Mouse (Mus musculus) embryonic facial prominence, embryonic 15.5 days (tissue): ENCODE measurements at regions not wholly inside any gene's neighbourhood (a gene's known extent, or its start where the extent isn't known, plus 50 kb on each side); places are given as distances from the start of the nearest gene placed in this dataset.

Experiments
- ATAC-seq: fragments of 200-750 bp; cut with Nextera tagmentation; 2 replicates; pipeline ENCODE4 v1.8.0; 2017; ENCODE audit warnings: low read depth, moderate TSS enrichment; ENCODE audit not compliant: insufficient number of reproducible peaks, low FRiP score, low TSS enrichment
- H3K27ac ChIP-seq: fragments of 300-500 bp; sonication (generic); replicated peaks from 2 replicates; pipeline ENCODE4 v1.5.1; 2015; ENCODE audit warnings: mild to moderate bottlenecking, inconsistent platforms
- H3K27me3 ChIP-seq: fragments of 300-500 bp; sonication (generic); 2 replicates; pipeline ENCODE4 v1.6.1; 2015; ENCODE audit warnings: inconsistent platforms
- H3K36me3 ChIP-seq: fragments of 300-500 bp; sonication (generic); 2 replicates; pipeline ENCODE4 v1.6.1; 2015; ENCODE audit warnings: mild to moderate bottlenecking, inconsistent platforms
- H3K4me1 ChIP-seq: fragments of 300-500 bp; sonication (generic); 2 replicates; pipeline ENCODE4 v1.6.1; 2015; ENCODE audit warnings: inconsistent platforms
- H3K4me2 ChIP-seq: fragments of 300-500 bp; sonication (generic); replicated peaks from 2 replicates; pipeline ENCODE4 v1.6.1; 2015; ENCODE audit warnings: mild to moderate bottlenecking, inconsistent platforms
- H3K4me3 ChIP-seq: fragments of 300-500 bp; sonication (generic); replicated peaks from 2 replicates; pipeline ENCODE4 v1.5.1; 2015; ENCODE audit warnings: mild to moderate bottlenecking, inconsistent platforms
- H3K9ac ChIP-seq: fragments of 300-500 bp; sonication (generic); 2 replicates; pipeline ENCODE4 v1.6.1; 2015; ENCODE audit warnings: inconsistent platforms
- H3K9me3 ChIP-seq: fragments of 300-500 bp; sonication (generic); replicated peaks from 2 replicates; pipeline ENCODE4 v1.6.1; 2016; ENCODE audit warnings: inconsistent platforms
- WGBS: fragments of 180-500 bp; shearing (Covaris S2); methylation state at CpG from one replicate; pipeline ENCODE4 v1.1.7; 2015; 5-methylcytosine and 5-hydroxymethylcytosine counted together

DNA sequence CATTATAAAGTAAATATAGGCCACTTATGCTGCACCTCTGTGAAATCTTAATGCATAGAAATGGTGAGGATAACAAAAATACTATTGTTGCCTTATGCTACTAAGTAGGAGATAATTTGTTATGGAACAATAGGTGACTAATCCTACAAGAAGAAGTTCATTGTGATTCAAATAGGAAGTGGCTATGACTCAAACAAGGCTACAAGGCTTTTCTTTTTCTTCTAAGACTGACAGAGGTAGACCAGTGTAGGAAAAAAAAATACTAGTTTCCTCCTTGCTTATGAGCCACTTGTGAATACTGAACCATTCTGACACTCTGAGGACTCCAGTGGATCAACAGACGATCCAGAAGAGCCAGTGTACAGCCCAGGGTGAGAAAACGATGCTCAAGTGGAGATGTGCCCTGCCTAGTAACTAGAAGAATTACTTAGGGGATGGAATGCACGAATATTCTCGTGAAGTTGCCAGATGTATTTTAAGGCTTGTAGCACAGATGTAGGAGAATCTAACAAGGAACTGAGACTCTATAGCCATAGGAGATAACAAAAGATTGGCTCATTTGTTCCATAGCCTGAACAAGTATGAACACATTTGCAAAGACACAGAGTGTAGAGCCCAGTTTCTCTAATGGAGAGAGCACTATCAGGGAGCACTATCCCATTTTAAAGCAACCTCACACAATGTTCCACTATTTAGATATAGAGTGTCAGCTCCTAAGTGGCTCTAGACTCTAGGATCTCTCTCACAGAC lies 60.3 kb downstream of the Fzd1 start:
- Histone ChIP-seq H3K4me2 (no peak overlapping the region), H3K4me1 (no peaks in the 10 kb centered on the region), H3K9me3 (no peaks in the 10 kb centered on the region), H3K9ac (no peak overlapping the region), H3K4me3 (no peak overlapping the region), H3K27me3 (no peaks in the 10 kb centered on the region), H3K27ac (no peak overlapping the region), H3K36me3 (no peaks in the 10 kb centered on the region)
- WGBS, result 59% methylated on average over 4 of the region's 4 CpGs
- ATAC-seq, result no peak

DNA sequence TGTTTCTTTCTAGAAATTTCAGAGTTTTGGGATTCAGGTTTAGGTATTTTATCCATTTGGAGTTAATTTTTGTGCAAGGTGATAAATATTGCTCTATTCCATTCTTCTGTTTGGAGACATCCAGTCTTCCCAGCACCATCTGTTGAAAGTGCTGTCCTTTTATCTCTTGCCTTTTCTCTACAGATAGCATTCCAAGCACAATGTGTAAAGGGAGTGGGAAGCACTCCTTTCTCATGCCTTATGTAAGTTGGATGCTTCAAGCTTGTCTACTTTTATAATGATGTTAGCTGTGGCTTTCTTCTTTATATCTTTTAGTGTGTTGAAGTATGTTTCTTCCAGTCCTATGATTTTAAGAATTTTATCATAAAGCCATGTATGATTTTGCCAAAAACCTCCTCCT lies 61.1 kb downstream of the Fzd1 start:
- Histone ChIP-seq H3K27ac (no peak overlapping the region), H3K36me3 (no peaks in the 10 kb centered on the region), H3K27me3 (no peaks in the 10 kb centered on the region), H3K9ac (no peak overlapping the region), H3K4me2 (no peak overlapping the region), H3K9me3 (no peaks in the 10 kb centered on the region), H3K4me3 (no peak overlapping the region), H3K4me1 (no peaks in the 10 kb centered on the region)
- no peak for ATAC-seq

DNA sequence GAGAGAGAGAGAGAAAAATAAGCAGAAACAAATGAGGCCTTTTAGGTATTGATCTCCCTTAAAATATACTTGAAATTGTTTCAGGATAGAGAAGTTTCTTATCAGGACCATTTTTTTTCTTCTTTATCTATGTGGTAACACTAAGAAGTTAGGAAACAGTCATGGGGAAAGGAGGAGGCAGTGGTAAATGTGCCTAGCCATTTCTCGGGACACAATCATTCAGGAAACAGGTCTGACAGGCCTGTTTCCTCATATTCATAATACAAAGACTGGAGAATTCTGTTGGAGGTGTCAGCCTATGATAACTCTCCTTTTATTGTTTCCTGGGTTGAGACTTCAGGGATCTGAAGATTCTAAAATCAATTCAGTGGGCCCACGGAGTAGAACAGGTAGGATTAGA lies 68.7 kb downstream of the Fzd1 start:
- 52% methylated on average over 2 of the region's 2 CpGs for WGBS
- H3K9me3 ChIP-seq, result no peaks in the 10 kb centered on the region
- no peak for ATAC-seq

DNA sequence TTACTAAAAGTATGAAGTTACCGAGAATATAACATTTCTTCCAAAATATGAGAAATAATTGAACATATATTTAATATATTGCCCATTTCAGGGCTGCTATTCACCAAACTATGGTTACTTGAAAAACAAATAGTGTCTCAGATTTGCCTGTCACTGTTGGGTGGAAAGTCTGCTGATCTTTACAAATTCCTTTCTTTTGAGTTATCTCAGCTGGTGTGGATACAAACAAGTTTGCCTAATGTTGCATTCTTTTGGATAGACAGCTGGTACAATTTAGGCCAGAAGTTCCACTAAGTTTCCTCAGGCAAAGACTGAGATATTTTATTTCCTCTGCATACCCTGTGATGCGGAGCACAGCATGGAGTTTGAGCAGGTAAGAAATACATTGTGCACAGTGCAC lies 82.5 kb downstream of the Fzd1 start:
- no peak overlapping the region for H3K27ac ChIP-seq
- ATAC-seq, result no peak
- H3K27me3 ChIP-seq, result no peaks in the 10 kb centered on the region
- H3K4me1 ChIP-seq, result no peaks in the 10 kb centered on the region
- no peak overlapping the region for H3K4me2 ChIP-seq
- no peak overlapping the region for H3K4me3 ChIP-seq
- H3K9ac ChIP-seq, result no peak overlapping the region
- no peaks in the 10 kb centered on the region for H3K9me3 ChIP-seq
- WGBS, result 73% methylated on average over 2 of the region's 2 CpGs
- H3K36me3 ChIP-seq, result no peaks in the 10 kb centered on the region

More for the DNA sequence above, 68.7 kb downstream of the Fzd1 start:
- Histone ChIP-seq H3K4me3 (no peak overlapping the region), H3K27me3 (no peaks in the 10 kb centered on the region), H3K36me3 (no peaks in the 10 kb centered on the region), H3K4me2 (no peak overlapping the region), H3K4me1 (0 out of 2 replicates have a peak, but pooled peaks cover 3% of the 10 kb centered on the region), H3K27ac (no peak overlapping the region), H3K9ac (no peak overlapping the region)

DNA sequence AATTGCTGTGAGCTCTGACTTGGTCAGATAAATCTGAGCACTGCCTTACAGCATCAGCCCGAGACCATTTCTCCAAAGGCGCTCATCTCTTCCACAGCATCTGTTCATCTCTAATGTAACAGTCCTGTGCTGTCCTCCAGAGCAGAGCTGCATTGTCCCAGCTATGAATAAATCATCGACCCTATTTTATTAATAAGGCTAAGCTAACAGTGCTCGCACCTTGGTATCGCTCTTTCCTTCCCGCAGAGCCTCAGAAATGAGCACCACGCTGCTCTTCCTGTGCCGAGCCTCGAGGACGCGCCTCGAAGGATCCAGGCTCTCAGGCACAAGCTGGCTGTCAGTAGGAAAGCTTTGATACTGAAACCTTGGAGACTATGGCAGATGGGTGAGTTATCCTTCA lies 91.5 kb downstream of the Fzd1 start:
- H3K4me3 ChIP-seq, result no peak overlapping the region
- no peaks in the 10 kb centered on the region for H3K4me1 ChIP-seq
- WGBS, result 77% methylated on average over 12 of the region's 12 CpGs
- H3K4me2 ChIP-seq, result no peak overlapping the region
- ATAC-seq, result no peak
- no peak overlapping the region for H3K9ac ChIP-seq
- no peak overlapping the region for H3K27ac ChIP-seq
- no peaks in the 10 kb centered on the region for H3K9me3 ChIP-seq
- H3K27me3 ChIP-seq, result peaks cover 4% of the 10 kb centered on the region
- no peaks in the 10 kb centered on the region for H3K36me3 ChIP-seq

DNA sequence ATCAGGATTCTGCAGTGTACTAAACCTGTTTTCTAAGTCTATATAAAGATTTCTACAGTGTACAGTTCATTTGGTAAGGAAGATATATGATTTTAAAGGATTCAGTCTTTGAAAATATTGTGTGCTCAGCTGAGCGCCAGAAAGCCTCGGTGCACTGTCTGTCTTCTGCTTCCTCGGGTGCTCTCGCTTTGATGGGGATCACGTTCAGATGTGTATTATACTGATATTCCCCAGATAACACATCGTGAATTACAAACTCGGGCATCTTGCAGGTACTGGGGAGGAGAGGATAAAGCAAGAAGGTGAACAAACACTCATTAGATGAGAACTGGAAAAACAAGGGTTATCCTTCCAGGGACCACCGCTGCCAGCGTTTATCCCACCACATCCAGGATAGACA lies 91.9 kb downstream of the Fzd1 start:
- H3K36me3 ChIP-seq, result no peaks in the 10 kb centered on the region
- ATAC-seq, result no peak
- H3K9me3 ChIP-seq, result no peaks in the 10 kb centered on the region
- no peak overlapping the region for H3K9ac ChIP-seq
- H3K4me3 ChIP-seq, result no peak overlapping the region
- no peak overlapping the region for H3K4me2 ChIP-seq
- no peaks in the 10 kb centered on the region for H3K4me1 ChIP-seq
- 63% methylated on average over 9 of the region's 9 CpGs for WGBS
- H3K27me3 ChIP-seq, result peaks cover 4% of the 10 kb centered on the region
- no peak overlapping the region for H3K27ac ChIP-seq

DNA sequence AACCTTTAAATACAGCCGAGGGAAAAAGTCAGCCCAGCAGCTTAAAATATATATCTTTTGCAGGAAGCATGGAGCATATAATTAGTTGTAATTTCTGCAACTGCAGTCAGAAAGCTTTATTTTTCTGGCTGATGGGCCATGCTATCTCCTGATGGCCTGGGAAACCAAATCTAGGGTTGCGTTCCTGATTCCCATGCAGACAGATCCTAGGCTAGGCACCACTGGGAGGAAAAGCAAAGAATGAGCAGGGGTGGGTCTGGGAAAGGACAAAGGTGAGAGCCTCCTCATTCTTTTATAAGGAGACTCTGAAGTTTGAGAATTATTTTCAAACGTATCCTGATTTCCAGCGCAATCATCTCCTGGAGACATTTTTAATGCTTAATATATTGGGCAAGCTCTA lies 92.9 kb downstream of the Fzd1 start:
- H3K36me3 ChIP-seq, result no peaks in the 10 kb centered on the region
- no peak overlapping the region for H3K27ac ChIP-seq
- no peaks in the 10 kb centered on the region for H3K9me3 ChIP-seq
- WGBS, result 64% methylated on average over 4 of the region's 4 CpGs
- H3K9ac ChIP-seq, result no peak overlapping the region
- H3K4me2 ChIP-seq, result no peak overlapping the region
- no peaks in the 10 kb centered on the region for H3K4me1 ChIP-seq
- H3K4me3 ChIP-seq, result no peak overlapping the region
- ATAC-seq, result no peak
- peaks cover 4% of the 10 kb centered on the region for H3K27me3 ChIP-seq

DNA sequence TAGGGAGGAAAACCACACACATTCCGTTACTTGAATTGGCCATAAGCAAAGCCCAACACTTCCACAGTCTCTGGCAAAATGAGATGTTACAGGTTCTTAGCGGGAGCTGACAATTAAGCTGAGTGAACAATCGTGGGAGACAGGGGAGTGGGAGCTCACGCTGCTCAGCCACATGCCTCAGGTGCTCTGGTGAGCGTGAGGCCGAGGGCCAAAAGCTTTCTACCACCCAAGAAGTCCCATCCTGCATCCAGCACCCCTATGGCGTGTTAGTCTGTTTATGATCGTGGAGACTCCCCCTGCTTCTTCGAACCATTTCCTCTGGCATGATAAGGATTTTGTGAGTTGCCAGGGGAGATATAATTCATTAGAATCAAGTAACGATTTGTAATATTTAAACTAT lies 93.3 kb downstream of the Fzd1 start:
- Histone ChIP-seq H3K4me3 (no peak overlapping the region), H3K9me3 (no peaks in the 10 kb centered on the region), H3K9ac (no peak overlapping the region), H3K27ac (no peak overlapping the region), H3K4me2 (no peak overlapping the region), H3K36me3 (no peaks in the 10 kb centered on the region), H3K4me1 (no peaks in the 10 kb centered on the region), H3K27me3 (peaks cover 4% of the 10 kb centered on the region)
- no peak for ATAC-seq
- WGBS, result 61% methylated on average over 10 of the region's 10 CpGs

DNA sequence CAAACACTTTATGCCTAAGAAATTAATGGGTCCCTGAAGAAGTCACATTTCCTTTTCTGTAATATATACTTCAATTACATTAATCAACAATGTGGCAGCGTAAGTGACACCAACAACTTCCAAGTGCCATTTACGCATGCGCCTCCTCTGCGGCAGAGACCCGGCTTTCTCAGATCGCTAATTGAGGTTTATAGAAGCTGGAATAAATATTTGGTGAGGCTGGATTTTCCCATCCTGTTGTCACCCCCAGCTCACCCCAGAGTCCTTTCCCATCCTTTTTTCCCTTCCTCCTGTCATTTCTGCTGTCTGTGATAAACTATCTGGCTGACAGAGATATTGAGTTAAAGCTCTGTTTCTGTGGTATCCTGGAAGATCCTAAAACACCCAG lies 95.6 kb downstream of the Fzd1 start:
- Histone ChIP-seq H3K9me3 (no peaks in the 10 kb centered on the region), H3K27ac (no peak overlapping the region), H3K4me3 (no peak overlapping the region), H3K9ac (no peak overlapping the region), H3K4me1 (no peaks in the 10 kb centered on the region), H3K27me3 (peaks cover 4% of the 10 kb centered on the region), H3K4me2 (no peak overlapping the region), H3K36me3 (no peaks in the 10 kb centered on the region)
- WGBS, result 69% methylated on average over 6 of the region's 6 CpGs
- no peak for ATAC-seq

DNA sequence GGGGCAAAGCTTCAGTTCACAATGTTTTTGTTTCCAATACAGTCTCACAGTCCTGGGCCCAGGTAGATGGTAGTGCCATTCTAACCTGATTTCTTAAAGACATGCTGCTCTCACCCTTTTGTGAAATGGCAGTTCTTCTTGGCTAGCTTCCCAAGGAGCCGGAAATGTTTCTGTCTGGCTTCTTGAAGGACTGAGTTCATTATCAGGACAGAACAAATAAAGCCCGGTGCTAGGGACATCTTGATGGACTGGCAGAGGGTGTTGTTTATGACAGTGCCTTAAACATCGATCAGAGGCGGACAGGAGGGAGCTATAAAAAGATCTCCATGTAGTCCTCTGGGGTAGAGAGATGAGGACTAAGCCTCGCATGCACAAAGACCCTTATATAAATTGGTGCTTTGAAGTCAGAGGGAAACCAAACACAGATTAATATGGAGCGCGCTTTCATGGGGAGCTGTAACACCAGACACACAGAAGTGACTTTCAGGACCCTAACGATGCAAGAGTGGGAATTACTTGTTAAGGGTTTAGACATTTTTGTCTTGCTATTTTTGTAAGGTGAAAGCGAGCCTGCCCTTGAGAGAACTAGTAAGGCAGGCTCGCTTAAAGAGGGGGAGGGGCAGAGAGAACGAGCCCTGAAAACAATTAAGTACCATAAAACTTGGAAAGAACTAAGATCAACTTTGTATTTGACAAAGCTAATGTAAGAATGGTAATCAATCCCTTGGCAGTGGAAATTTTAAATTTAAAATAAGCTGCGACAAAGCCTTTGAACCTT lies 96.2 kb downstream of the Fzd1 start:
- no peak overlapping the region for H3K27ac ChIP-seq
- ATAC-seq, result no peak

DNA sequence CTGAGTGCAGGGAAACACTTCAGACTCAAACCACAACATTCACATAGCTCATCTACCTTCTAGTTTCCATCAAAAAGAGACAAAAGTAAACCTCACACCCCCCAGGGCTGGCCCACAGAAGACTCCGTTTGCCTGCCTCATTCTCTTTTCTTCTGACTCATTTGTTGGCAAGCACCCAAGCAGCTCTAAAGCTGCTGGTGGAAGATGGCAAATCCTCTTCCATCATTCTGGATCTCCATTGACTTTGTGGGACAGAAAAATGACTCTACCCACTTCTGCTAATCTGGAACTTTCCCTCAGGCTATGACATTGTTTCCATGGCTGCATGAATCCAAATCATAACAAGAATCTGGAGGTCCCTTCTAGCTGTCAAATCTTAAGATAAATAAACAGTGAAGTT lies 99.9 kb downstream of the Fzd1 start:
- ATAC-seq, result no peak
- H3K9ac ChIP-seq, result no peak overlapping the region
- no peaks in the 10 kb centered on the region for H3K27me3 ChIP-seq
- no peak overlapping the region for H3K4me2 ChIP-seq
- H3K36me3 ChIP-seq, result no peaks in the 10 kb centered on the region
- 29% methylated on average over 1 of the region's 1 CpGs for WGBS
- no peak overlapping the region for H3K27ac ChIP-seq
- H3K4me3 ChIP-seq, result no peak overlapping the region
- no peaks in the 10 kb centered on the region for H3K4me1 ChIP-seq
- no peaks in the 10 kb centered on the region; the same call in 1 of the 2 replicates for H3K9me3 ChIP-seq

More for the DNA sequence above, 96.2 kb downstream of the Fzd1 start:
- Histone ChIP-seq H3K9me3 (no peaks in the 10 kb centered on the region; the same call in 1 of the 2 replicates), H3K9ac (no peak overlapping the region), H3K36me3 (no peaks in the 10 kb centered on the region), H3K4me3 (no peak overlapping the region), H3K4me1 (no peaks in the 10 kb centered on the region), H3K4me2 (no peak overlapping the region), H3K27me3 (peaks cover 4% of the 10 kb centered on the region)
- WGBS, result 51% methylated on average over 12 of the region's 12 CpGs

DNA sequence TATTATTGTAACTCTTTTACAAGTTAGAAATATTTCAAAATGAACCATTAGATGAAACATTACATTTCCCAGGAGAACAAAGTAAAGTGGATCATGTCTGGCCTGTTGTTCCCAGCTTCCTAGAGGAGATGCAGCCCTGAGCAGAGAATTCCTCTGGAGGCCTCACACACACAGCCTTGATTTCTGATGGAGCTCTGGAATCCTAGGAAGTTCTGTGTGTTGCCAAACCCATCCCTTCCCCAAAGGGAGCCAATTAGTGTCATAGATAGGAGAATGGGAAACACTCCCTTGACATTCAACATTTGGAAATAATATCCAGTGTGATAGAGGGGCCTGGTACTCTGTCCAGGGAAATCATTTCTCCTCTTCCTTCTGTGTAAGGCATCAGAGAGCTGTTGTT lies 103.6 kb downstream of the Fzd1 start:
- no peak overlapping the region for H3K4me2 ChIP-seq
- no peak overlapping the region for H3K27ac ChIP-seq
- H3K27me3 ChIP-seq, result no peaks in the 10 kb centered on the region
- no peaks in the 10 kb centered on the region for H3K36me3 ChIP-seq
- no peak overlapping the region for H3K9ac ChIP-seq
- H3K4me3 ChIP-seq, result no peak overlapping the region
- H3K9me3 ChIP-seq, result no peaks in the 10 kb centered on the region; the same call in 1 of the 2 replicates
- no peak for ATAC-seq
- H3K4me1 ChIP-seq, result no peaks in the 10 kb centered on the region
